In the genomic region with DNA sequence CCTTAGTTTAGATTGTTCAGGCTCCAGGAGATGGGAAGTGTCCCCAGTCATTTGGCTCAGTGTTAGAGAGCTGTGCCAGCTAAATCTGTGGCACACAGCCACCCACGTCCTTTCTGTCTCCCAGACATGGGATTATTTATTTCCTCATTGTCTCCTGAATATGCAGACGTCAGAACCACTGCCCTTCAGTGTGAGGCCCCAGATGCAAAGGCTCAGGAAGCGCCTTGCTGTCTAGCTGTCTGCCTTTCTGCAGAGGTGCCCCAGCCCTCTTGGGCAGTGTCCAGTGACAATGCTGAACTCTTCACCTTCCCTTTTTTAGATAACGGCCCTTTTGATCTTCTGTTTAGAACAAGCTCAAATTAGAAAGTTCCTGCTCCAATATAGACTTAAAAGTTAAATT, we compare ENCODE assay signal across 8 mouse cellular contexts.
DNase-seq lines count a peak whose midpoint lies in the region; ATAC-seq and TF ChIP-seq lines count a peak whose summit lies in the region.

No protein-coding gene starts in this region.

- no peak overlapping the region for H3K4me3 ChIP-seq in gastrocnemius, adult 2 months

- TF ChIP-seq CTCF in gastrocnemius, adult 2 months (IDR thresholded peaks at IDR 0.05): no peak
- no peak for TF ChIP-seq CTCF in brain, embryonic 14.5 days (IDR thresholded peaks at IDR 0.05; ENCODE audit: borderline replicate concordance, extremely low read depth, insufficient read depth, insufficient read length)

- peak overlapping the region; percentile 68 for H3K27ac ChIP-seq in gastrocnemius, adult 2 months

- no peak for ATAC-seq in granulocyte monocyte progenitor cell, adult 5-6 weeks (replicated peaks; ENCODE audit: poor library complexity, severe bottlenecking)
- no peak for ATAC-seq in CD4-positive, CD25-positive, alpha-beta regulatory T cell, adult 4 months

- intact Hi-C loops in gastrocnemius, adult 2 months (cut with DNase I): no loop called here
- intact Hi-C loops in gastrocnemius, postnatal 14 days (cut with DNase I; ENCODE audit: low total_unique reads): no loop called here
- intact Hi-C loops in left cerebral cortex, postnatal 10 days (cut with DNase I): no loop called here

- TF ChIP-seq POLR2A in brain, embryonic 14.5 days (IDR thresholded peaks at IDR 0.05; ENCODE audit: borderline replicate concordance, extremely low read depth, insufficient read depth, insufficient read length, poor library complexity, severe bottlenecking): no peak

- DNase-seq in gastrocnemius, adult 2 months: peak; percentile 54
- no peak for DNase-seq in gastrocnemius, postnatal 14 days
- peak; percentile 53 for DNase-seq in brain, embryonic 14.5 days (ENCODE audit: low read depth)
- DNase-seq in kidney, adult 8-10 months: peak; percentile 54 to 74
- DNase-seq in left cerebral cortex, postnatal 10 days (ENCODE audit: extremely low spot score in 1 of 2, low spot score in 2 of 2): peak; percentile 23 to 29
- DNase-seq in right cerebral cortex, postnatal 36 days (ENCODE audit: low spot score in 2 of 2): peak; percentile 33 to 62
